Mouse (Mus musculus) G1E-ER4 (cell line): Measurements from ENCODE around the gene Methig1. TPM values are rescaled to one million over a fixed set of nuclear protein-coding genes. Genes with fewer than 3 reads are reported as not detected.
"Not testable (repeated sequence)": the region's sequence is repeated elsewhere in the genome, so short reads cannot be mapped to it uniquely, and the experiment has no call there.

Source experiments
- GATA1 ChIP-seq: IDR thresholded peaks from one replicate; pipeline ENCODE4 v1.8.0; 2012; ENCODE audit warnings: low read length, inconsistent platforms
- polyA plus RNA-seq: library from polyadenylated mRNA; stranded (reverse); fragments of >175 nt; gene quantifications from 2 replicates; pipeline ENCODE4 v1.2.3, GENCODE M21; 2012

The Methig1 gene
- polyA plus RNA-seq, 1 experiment = 0.27 TPM

DNA sequence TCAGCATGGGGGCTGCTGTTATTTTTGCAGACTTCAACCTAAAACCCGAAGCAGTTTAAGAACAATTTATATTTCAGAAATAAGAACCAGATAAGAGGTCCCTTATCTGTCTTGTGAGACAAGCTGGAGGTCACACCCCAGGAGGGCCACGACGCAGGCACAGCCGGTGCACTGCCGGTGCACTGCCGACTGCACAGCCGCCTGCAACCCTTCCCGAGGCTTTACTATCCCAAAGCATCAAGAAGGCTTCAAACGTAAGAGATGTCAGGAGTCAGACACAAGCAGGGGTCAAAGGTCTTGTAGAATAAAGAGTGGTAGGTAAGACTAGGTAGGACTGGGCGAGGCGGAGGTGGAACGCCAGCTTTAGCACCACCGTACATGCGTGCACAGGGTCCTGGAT, 49.4 kb downstream of the Methig1 start:
- no peak for TF ChIP-seq GATA1

DNA sequence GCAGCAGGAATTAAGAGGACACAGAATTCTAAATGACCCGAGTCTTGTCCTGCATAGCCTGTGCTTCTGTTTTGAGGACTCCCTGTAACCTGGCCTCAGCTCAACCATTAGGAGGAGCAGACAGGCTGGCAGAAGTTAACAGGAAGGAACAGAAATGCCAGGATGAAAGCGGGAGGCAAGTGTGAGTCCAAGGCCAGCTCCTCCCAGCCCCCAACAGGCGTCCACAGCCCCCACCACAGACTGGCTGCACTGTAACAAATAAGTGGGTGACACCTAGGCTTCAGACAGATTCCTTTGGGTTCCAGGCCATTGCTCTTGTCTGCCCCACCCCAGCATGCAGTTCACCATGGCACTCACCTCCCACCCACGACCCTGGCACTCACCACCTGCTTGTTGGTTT, 49.8 kb downstream of the Methig1 start:
- TF ChIP-seq GATA1 = no peak

DNA sequence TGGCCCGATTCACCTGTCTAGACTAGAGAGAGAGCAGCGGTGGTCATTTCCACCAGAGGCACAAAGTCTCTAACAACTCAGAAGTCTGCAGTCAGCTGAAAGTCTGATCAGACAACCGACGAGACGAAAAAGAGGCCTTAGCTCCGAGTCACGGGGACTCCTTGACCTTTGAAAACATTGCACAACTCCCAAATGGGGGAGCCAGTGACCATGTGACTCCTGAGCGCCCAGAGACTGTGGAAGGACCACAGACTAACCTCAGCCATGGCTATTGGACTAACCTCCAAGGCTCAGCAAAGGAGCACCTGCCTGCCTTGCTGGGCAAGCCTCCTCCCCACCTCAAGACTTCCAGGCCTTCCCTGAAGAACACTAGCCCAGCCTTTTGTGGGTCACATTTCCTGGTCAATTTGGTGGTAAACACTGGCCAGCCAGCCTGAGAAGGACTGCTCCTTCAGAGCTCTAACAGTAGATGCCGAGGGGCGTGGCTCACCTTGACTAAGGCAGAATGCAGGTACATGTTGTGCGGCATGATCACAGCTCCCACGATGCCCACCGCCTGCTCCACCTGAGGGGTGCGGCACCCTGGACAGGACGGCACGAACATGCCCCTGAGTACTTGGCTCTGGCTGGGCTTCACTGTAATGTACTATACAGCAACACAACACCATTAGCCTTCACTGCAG, 50.5 kb downstream of the Methig1 start:
- no peak for TF ChIP-seq GATA1

DNA sequence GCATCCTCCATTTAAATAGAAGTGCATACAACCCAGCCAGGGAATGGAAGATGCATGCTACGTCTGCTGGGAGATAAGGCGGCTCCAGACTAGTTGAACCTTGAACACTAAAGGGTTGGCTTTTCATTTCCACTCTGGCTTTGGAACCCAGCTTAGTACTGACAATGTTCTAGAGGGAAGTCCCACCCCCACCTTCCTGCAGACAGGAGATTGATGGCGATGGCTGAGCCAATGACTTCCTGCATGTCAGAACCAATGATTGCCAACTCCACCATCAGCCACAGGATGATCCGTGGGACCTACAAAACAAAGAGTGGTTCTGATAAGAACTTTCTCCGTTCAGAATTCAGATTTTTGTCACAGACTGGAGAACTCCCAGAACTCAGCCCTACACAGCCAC, 53.1 kb downstream of the Methig1 start:
- TF ChIP-seq GATA1 = no peak

DNA sequence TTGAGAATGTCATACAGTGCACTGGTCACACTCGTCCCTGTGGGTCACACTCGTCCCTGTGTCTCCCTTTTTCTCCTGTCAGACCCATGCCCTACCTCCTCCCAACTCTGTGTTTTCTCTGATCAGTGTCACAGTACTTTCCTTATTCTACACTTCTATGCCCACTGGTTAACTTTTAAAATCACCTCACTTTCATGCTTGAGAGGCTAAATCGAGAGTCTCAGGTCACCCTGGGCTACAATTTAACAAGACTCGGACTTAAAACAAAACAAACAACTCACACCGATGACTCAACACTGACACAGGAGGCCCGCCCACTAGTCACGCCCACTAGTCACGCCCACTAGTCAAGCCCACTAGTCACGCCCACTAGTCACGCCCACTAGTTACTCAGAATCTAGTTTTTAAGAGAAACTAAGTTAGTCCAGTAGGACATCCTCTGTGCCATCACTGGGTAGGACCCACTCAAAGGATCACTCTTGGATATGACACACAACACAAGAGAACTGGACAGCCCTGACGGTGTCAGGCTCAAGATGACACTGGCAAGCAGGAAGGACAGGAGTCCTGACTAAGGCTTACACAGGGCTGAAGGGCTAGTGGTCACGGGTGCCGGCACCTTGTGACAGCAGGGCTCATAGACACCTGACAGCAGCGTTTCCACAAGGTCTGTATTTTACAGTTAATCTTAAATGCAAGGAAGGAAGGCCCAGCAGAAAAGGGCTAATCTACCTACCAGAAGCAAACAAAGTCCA, 58.1 kb downstream of the Methig1 start:
- TF ChIP-seq GATA1 = no peak

DNA sequence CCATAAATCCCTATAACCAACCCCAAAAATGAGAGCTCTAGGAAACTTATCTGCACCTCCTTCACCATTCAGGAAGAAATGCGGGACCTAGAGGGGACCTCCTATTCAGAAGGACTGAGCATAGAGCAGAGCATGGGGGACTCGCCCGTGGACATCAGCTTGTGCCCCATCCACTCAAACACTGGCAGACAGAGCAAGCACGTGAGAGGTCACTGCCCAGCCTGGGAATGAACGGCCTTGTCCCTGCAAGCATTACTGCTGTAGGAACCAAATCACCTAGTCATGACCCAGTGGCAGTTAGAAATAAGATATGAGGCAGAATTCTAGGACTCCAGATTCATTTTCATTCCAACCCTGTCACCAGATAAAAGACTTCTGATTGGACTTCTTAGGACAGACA, 58.8 kb downstream of the Methig1 start:
- no peak for TF ChIP-seq GATA1

DNA sequence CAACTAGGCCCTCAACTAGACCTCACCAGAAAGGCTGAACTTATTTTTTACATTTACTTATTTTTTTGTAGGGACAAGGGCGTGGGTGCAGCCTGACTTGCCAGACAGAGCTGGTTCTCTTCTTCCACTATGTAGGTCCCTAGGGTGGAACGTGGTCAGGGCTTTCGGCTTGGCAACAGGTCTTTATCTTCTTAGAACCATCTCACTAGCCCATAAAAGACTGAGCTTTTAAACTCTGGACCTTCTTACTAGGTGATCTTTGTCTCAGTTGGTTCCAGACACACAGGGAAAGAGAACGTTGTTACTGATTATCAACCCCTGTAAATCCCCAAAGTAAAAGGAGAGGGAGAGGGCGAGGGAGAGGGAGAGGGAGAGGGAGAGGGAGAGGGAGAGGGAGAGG, 60.4 kb downstream of the Methig1 start:
- no peak for TF ChIP-seq GATA1

DNA sequence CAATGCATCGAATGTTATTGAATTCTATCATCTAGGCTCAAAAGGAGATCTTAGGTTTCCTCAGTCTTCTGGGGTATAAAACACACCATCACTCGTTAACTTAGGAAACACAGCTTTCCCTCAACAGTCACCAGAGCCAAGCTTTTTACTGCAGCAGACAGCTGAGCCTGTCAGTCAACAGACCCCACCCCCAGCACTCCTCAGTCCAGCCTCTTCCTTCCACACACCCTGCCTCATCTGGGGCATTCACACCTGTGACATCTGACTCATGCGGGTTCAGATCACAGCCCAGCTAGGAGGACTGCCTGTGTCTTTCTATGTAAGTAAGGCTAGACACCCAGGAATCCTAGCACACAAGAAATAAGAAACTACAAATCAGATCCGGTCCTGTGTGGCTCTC, 61.1 kb downstream of the Methig1 start:
- no peak for TF ChIP-seq GATA1

DNA sequence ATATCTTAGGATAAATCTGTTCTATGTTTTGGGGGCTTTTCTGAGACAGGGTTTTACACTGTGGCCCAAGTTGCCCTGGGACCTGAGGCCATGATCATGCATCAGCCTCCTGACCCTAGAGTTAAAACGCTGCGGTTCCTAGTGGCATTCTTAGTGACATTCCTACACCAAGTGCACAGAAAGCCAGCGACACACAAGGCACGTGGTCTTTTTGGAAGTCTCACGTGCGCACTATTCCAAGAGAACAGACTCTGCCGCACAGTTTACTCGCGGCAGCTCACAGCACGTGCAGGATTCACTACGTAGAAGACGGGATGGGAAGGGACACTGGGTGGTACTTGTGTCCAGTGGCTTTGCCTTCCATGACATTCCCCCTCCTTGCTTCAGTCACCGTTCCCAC, 62.0 kb downstream of the Methig1 start:
- TF ChIP-seq GATA1 = no peak

DNA sequence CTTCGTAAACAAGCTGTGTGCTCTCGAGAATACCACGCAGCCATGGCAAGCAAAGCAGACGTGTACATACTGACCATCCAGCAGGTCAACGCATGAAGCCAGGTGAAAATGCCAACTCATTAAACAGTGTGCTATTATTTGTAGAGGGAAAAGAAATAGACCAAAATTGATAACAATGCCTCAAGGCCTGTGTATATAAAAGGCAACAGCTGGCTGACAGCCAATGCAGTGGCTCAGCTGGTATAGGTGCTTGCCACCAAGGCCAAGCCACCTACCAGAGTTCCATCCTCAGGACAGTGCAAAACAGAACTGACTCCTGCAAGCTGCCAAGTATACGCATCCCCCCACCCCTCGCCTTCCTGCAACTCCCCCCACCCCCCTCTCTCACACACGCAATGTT, 62.7 kb downstream of the Methig1 start:
- TF ChIP-seq GATA1 = no peak

DNA sequence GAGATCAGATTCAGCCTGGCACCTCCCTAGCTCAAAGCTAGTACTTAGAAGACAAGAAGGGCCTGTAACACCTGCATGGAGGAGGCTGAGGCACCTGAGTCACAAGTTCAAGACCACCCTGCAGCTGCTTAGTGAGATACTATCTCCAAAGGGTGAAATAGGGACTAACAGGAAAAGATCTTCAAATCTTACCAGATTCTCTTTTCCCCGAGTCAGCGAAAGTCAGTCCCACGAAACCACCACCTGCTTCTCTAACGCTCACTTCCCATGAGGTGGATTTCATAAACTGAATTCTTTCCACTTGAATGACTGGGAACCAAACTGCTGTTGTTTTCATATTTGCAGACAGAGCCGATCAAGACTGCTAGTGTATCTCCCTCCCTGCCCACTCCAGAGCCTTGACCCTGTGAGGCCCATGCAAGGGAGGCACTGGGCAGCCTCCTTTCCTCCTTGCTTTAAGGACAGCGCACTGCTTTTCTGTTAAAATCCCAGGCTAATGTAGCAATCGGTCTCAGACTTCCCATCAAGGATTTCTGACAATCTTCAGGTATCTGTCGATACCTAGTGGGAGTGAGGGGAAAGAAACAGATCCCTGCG, 65.0 kb downstream of the Methig1 start:
- TF ChIP-seq GATA1 = no peak

DNA sequence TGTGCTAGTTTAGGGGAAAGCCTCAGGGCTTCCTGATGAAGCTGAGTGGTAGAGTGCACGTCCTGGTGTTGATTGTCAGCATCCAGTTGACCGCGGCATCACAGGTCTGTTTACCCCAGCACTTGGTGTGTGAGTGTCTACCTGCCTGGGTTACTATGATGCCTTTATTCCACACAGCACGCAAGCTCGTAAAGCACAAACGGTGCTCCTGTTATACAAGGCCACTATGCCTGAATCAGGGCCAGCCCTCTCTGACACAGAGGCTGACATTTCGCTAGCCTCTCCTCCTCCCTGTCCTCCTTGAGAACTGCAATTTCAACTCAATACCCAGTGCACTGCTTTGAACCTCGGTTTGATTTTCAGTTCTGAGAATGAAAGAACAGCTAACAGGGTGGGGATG, 66.4 kb downstream of the Methig1 start:
- no peak for TF ChIP-seq GATA1

DNA sequence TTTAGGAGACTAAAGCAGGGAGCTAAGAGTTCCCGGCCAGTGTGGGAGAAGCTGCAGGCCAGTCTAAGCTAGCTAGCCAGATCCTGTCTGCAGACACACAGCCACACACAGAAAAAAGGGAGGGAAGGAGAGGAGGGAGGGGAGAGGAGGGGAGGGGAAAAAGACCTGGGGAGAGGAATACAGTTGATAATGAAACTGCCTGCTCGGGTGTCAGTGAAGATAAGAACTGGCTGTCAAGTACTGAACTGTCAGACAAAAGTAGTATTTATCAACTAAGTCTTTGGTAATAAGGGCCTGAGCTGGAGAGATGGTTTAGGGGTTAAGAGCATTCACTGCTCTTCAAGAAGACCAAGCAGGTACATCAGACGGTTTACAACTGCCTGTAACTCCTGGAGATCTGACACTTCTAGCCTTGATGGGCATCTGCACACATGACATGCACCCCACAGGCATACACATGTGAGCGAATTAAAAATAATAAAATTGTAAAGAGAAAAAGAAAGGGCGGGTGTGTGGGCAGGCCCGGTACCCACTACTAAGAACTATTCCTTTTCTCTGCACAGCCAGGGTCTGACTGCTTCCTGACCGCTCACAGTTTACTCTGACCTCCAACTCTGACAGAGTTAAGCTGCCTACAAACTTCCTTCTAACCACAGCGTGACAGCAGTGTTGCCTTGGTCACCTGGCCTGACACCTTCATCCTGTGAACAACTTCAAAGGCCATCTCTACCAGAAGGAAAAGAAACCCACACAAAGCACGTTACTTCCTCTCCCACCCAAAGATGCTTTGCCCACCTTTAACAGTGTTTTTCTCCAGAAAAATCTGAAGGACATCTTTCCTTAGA, 67.2 kb downstream of the Methig1 start:
- peak; percentile 84 for TF ChIP-seq GATA1

DNA sequence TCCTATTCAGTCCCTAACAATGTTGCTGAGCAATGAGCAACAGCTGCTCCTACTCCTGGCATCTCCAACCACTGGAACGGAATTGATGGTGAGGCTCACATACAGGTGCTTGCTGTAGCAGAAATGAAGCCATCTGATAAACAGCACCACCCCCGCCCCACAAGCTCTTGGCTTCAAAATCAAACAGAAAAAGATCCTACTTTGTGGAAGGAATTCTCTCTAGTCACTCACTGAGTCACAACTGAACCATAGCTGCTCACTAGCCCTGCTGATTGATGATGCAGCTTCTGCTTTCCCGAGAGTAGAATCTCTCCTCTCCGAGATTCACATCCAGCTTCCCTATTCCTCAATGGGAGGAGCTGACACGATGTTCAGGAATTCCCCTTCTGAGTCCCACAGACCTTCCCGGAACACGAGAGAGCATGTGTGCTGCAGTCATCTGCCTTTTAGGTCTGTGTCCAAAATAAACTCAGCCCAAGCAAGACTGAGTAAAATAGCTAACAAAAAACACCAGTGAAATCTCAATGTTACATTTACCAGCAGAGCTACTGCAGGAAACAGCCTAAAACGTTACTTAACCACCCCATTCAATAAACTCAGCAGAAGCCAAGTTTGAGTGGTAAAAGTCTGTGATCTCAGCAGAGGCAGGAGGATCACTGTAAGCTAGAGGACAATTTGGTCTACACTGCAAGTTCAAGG, 68.3 kb downstream of the Methig1 start:
- no peak for TF ChIP-seq GATA1

DNA sequence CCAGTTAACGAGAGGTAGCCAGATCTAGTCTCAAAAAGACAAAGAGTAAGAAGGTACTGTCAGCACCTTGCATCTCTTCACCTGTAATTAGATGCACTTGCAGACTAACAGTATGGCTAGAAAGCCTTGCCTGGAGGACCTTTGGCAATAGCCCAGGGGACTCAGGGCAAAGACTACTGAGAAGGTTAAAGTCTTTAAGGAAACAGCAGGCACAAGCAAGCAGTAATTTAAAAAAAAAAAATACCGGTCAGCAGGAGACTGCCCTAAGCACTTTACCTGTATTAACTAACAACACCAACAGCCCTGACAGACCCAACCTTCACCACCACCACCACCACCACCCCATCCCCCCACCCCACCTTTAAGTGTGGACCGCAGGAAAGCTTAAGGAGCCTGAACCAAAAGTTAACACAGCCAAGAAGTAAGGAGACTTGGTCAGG, 68.8 kb downstream of the Methig1 start, which contains the start of gene Gm5475:
Gene Gm5475 (plus strand): TSS at position 390 of the 440 bp plus-strand sequence.
- TF ChIP-seq GATA1 = not testable (repeated sequence)

DNA sequence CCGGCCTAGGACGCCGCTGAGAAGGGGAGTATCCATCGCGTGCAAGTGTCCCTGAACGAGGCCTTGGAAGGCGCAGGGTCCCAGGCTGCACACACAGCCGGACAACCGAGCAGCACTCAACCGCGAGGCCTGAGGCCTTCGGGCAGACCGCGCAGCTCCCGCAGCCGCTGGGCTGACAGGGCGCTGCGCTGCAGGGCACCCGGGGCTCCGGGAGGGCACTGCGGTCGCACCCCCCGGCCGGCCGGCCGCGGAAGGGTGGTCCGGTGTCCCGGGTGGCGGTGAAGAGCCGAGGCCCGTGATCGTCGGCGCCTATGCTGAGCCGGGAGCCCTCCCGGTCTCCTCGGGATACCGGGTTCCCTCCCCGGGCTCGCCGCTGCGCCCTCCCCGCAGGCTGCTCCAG, 69.5 kb downstream of the Methig1 start:
- no peak for TF ChIP-seq GATA1
